Mouse (Mus musculus): ENCODE measurements around the gene Atp2a2.

- TF ChIP-seq CTCF (IDR thresholded peaks at IDR 0.05; ENCODE audit: low read depth) (no peak), EP300 (IDR thresholded peaks at IDR 0.05; ENCODE audit: low read depth) (no peak)
Measured at GRCm38 (mm10) chr5:122520254-122521129, 18.5 kb upstream of the Atp2a2 start.
